In genomic region chr14:46145584-46145983, GRCm38 (mm10) we compare ENCODE assay signal across 22 mouse cellular contexts.
DNase-seq lines count a peak whose midpoint lies in the region; ATAC-seq lines count a peak whose summit lies in the region.
"Had no signal": no experiment of that assay in that cellular context is flagged by ENCODE, and none has a peak within 500 bp of the region (broad histone marks: within the 10 kb centered on the region; RNA-seq: fewer than 3 reads in every experiment).

No protein-coding gene starts in this region.

- H3K36me3 ChIP-seq in forebrain, embryonic 14.5 days (ENCODE audit: control insufficient read depth, insufficient read depth, low read length) = no peaks in the 10 kb centered on the region
- no peaks in the 10 kb centered on the region for H3K36me3 ChIP-seq in forebrain, embryonic 11.5 days (ENCODE audit: control insufficient read depth, insufficient read depth, low read length)
- no peaks in the 10 kb centered on the region for H3K36me3 ChIP-seq in neural tube, embryonic 11.5 days (ENCODE audit: control insufficient read depth, insufficient read depth, low read length)
- no peaks in the 10 kb centered on the region for H3K36me3 ChIP-seq in neural tube, embryonic 15.5 days
- H3K36me3 ChIP-seq: embryonic facial prominence, embryonic 15.5 days; heart, embryonic 13.5 days; liver, embryonic 12.5 days; stomach, embryonic 15.5 days had no signal

- no peak overlapping the region for H3K4me2 ChIP-seq in forebrain, embryonic 14.5 days (ENCODE audit: low read length)
- H3K4me2 ChIP-seq in forebrain, embryonic 11.5 days (ENCODE audit: low read depth, low read length, severe bottlenecking) = no peak overlapping the region
- H3K4me2 ChIP-seq in neural tube, embryonic 11.5 days (ENCODE audit: low read depth) = no peak overlapping the region
- no peak overlapping the region; the same call in 1 of the 2 replicates for H3K4me2 ChIP-seq in neural tube, embryonic 15.5 days
- H3K4me2 ChIP-seq: embryonic facial prominence, embryonic 15.5 days; liver, embryonic 12.5 days; stomach, embryonic 15.5 days had no signal

- H3K4me3 ChIP-seq in forebrain, embryonic 14.5 days (ENCODE audit: low read depth, low read length) = no peak overlapping the region
- H3K4me3 ChIP-seq in forebrain, embryonic 11.5 days (ENCODE audit: low read depth, low read length) = no peak overlapping the region
- no peak overlapping the region for H3K4me3 ChIP-seq in neural tube, embryonic 11.5 days (ENCODE audit: low read depth, low read length)
- H3K4me3 ChIP-seq in neural tube, embryonic 15.5 days (replicated peaks) = no peak overlapping the region
- H3K4me3 ChIP-seq: embryonic facial prominence, embryonic 15.5 days; heart, embryonic 13.5 days; left cerebral cortex, adult 2 months; liver, embryonic 12.5 days; stomach, embryonic 15.5 days had no signal

- peak; percentile 57; the same call in 1 of the 2 replicates for ATAC-seq in forebrain, embryonic 14.5 days
- ATAC-seq in forebrain, embryonic 11.5 days (replicated peaks; ENCODE audit: low FRiP score) = no peak
- no peak for ATAC-seq in neural tube, embryonic 11.5 days (ENCODE audit: insufficient read depth, low FRiP score, low TSS enrichment)
- ATAC-seq in neural tube, embryonic 15.5 days (ENCODE audit: low FRiP score) = no peak
- ATAC-seq: activated CD4-positive, CD25-positive, alpha-beta regulatory T cell, adult 4 months; CD4-positive, CD25-positive, alpha-beta regulatory T cell, adult 4 months; liver, embryonic 12.5 days had no signal

- H3K9me3 ChIP-seq in forebrain, embryonic 14.5 days (replicated peaks; ENCODE audit: control insufficient read depth, low read length) = no peaks in the 10 kb centered on the region
- H3K9me3 ChIP-seq in forebrain, embryonic 11.5 days (ENCODE audit: control insufficient read depth, low read length) = no peaks in the 10 kb centered on the region
- H3K9me3 ChIP-seq in neural tube, embryonic 11.5 days (ENCODE audit: control insufficient read depth, low read length) = no peaks in the 10 kb centered on the region
- H3K9me3 ChIP-seq in neural tube, embryonic 15.5 days (replicated peaks) = no peaks in the 10 kb centered on the region
- H3K9me3 ChIP-seq: embryonic facial prominence, embryonic 15.5 days; heart, embryonic 13.5 days; liver, embryonic 12.5 days; stomach, embryonic 15.5 days had no signal

- H3K27ac ChIP-seq in forebrain, embryonic 14.5 days (ENCODE audit: low read depth, low read length) = no peak overlapping the region
- no peak overlapping the region for H3K27ac ChIP-seq in forebrain, embryonic 11.5 days (ENCODE audit: low read depth, low read length)
- H3K27ac ChIP-seq in neural tube, embryonic 11.5 days (ENCODE audit: low read depth, low read length) = no peak overlapping the region
- H3K27ac ChIP-seq in neural tube, embryonic 15.5 days (replicated peaks) = no peak overlapping the region
- H3K27ac ChIP-seq: embryonic facial prominence, embryonic 15.5 days; heart, embryonic 13.5 days; left cerebral cortex, adult 2 months; liver, embryonic 12.5 days; stomach, embryonic 15.5 days had no signal

- DNase-seq in forebrain, embryonic 14.5 days (ENCODE audit: low spot score) = peak; percentile 53
- no peak for DNase-seq in forebrain, embryonic 11.5 days (ENCODE audit: low spot score)
- peak; percentile 7 for DNase-seq in layer of hippocampus, adult 11-12 months (ENCODE audit: low spot score)
- DNase-seq in layer of hippocampus, postnatal 10 days (ENCODE audit: low spot score in 2 of 2) = no peak
- peak; percentile 25 for DNase-seq in neural tube, embryonic 11.5 days (ENCODE audit: low spot score)
- DNase-seq in layer of hippocampus, postnatal 36 days = peak; percentile 12 to 15
- DNase-seq in kidney, postnatal 36 days = no peak
- DNase-seq: adrenal gland, postnatal 25 days; cerebellum, adult 18-20 months; gastrocnemius, postnatal 10 days; heart, adult 11 months; kidney, adult 8-10 months; kidney, postnatal 14 days; lung, adult 2 months had no signal

- 37% methylated on average over 7 of the region's 7 CpGs for WGBS in forebrain, embryonic 14.5 days
- 53% methylated on average over 7 of the region's 7 CpGs for WGBS in forebrain, embryonic 11.5 days
- 39% methylated on average over 7 of the region's 7 CpGs for WGBS in neural tube, embryonic 11.5 days
- WGBS in neural tube, embryonic 15.5 days = 40% methylated on average over 7 of the region's 7 CpGs

- no peaks in the 10 kb centered on the region for H3K27me3 ChIP-seq in forebrain, embryonic 14.5 days (replicated peaks; ENCODE audit: control insufficient read depth, insufficient read depth, low read length)
- H3K27me3 ChIP-seq in forebrain, embryonic 11.5 days (ENCODE audit: control insufficient read depth, insufficient read depth, low read length) = no peaks in the 10 kb centered on the region
- no peaks in the 10 kb centered on the region for H3K27me3 ChIP-seq in neural tube, embryonic 11.5 days (ENCODE audit: control insufficient read depth, insufficient read depth, low read length)
- no peaks in the 10 kb centered on the region for H3K27me3 ChIP-seq in neural tube, embryonic 15.5 days (replicated peaks)
- H3K27me3 ChIP-seq: embryonic facial prominence, embryonic 15.5 days; liver, embryonic 12.5 days; stomach, embryonic 15.5 days had no signal

- H3K4me1 ChIP-seq in forebrain, embryonic 14.5 days (ENCODE audit: control insufficient read depth, insufficient read depth, low read length) = no peaks in the 10 kb centered on the region
- no peaks in the 10 kb centered on the region for H3K4me1 ChIP-seq in forebrain, embryonic 11.5 days (replicated peaks; ENCODE audit: control insufficient read depth, insufficient read depth, low read length)
- no peaks in the 10 kb centered on the region for H3K4me1 ChIP-seq in neural tube, embryonic 11.5 days (ENCODE audit: control insufficient read depth, insufficient read depth, low read length)
- peaks cover 3% of the 10 kb centered on the region; the same call in 1 of the 2 replicates for H3K4me1 ChIP-seq in neural tube, embryonic 15.5 days
- H3K4me1 ChIP-seq: liver, embryonic 12.5 days; stomach, embryonic 15.5 days had no signal

- H3K9ac ChIP-seq in forebrain, embryonic 14.5 days (ENCODE audit: low read length) = no peak overlapping the region
- H3K9ac ChIP-seq in forebrain, embryonic 11.5 days (ENCODE audit: low read length) = no peak overlapping the region
- no peak overlapping the region for H3K9ac ChIP-seq in neural tube, embryonic 11.5 days (ENCODE audit: low read length)
- H3K9ac ChIP-seq in neural tube, embryonic 15.5 days (replicated peaks) = no peak overlapping the region
- H3K9ac ChIP-seq: embryonic facial prominence, embryonic 15.5 days; heart, embryonic 13.5 days; liver, embryonic 12.5 days; stomach, embryonic 15.5 days had no signal

Comparison
In these comparisons a context has a peak if more than half of its experiments do, and no peak if none do; other contexts are left out.
1. DNase-seq: peak in forebrain, embryonic 14.5 days (single experiment), layer of hippocampus, adult 11-12 months (single experiment), neural tube, embryonic 11.5 days (single experiment) and layer of hippocampus, postnatal 36 days (2 of 2); none in forebrain, embryonic 11.5 days (single experiment), layer of hippocampus, postnatal 10 days (0 of 2) and kidney, postnatal 36 days (0 of 2).